Mouse (Mus musculus) cerebellum, postnatal 10 days (tissue): ENCODE measurements around the gene Methig1.
A peak's percentile ranks its signal among the peaks of the same experiment; 100 is the strongest.
"Not testable (repeated sequence)": the region's sequence is repeated elsewhere in the genome, so short reads cannot be mapped to it uniquely, and the experiment has no call there.

Source experiments
- DNase-seq, 2 experiments: peaks; one replicate each; pipeline ENCODE4 v3.0.0; 2021; ENCODE audit warnings: mixed read lengths in 2 of 2

Gene Methig1

DNA sequence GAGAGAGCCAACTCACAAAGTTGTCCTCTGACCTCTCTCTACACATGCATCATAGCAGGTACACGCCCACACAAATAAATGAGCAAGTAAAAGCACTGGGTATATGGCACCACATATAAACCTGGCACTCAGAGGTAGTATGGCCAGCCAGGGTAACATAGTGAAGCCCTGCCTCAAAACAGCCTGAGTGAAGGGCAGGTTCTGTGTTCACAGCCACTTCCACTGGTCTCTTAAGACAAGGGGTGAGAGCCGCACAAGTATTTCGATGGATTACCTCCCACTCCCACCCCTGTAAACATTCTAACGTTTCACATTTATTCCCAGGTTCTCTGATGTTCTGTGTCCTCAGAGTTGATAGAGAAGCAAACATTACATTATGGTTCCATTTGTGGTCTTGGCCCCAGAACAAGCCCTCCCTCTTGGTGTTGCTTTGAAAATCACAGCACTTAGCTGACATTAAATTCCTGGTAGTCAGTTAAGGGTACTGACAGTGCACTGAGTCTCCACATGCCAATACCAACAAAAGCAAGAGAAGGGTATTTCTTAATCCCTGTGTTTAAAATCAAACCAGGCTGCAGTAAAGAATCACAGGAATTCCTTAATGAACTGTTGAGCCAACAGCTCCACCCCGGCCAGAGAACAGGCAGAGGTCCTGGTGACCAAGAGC lies 11.5 kb upstream of the Methig1 start:
- DNase-seq, result not testable (repeated sequence)

DNA sequence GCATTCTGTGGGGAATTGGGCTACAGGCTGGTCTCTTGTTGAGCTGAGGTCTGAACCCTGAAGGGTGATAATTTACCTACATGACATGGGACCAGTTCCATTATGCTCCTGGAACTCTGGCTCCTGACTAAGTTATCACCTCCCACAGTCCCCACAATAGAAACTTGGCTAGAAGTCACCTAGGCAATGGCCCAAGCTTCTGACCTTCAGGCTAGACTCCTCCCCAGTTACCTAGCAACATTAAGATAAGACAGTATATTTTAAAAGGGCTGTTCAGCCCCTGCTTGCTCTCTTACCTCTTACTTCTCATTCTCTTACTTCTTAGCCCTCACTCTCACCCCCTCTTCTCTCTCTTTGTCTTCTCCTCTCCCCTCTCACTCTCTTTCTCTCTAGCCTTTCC lies 7.5 kb upstream of the Methig1 start:
- DNase-seq, result no peak

DNA sequence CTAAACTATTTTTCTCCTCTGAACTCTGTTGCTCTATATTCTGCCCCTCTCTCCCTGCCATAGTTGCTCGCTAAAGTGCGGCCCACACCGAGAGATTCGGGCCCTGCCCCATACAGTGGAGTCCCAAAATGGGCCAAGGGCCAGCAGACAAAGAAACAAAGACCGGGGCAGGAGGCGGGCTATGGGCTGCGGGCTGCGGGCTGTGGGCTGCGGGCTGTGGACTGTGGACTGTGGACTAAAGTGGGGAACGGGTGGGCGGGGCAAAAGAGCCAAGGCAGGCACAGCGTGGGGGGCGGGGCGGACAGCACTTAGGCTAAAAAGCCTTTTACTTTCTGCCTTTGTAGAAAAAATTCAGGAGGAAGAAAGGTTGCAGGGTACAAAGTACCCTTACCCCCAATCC lies 6.2 kb upstream of the Methig1 start:
- DNase-seq, result peak in 1 of 2 experiments; percentile 26

- DNase-seq, result no peak
Observed at GRCm38 (mm10) chr15:100349496-100349895, 3.5 kb upstream of the Methig1 start.

- DNase-seq, result peak; percentile 29 to 46
Observed at GRCm38 (mm10) chr15:100351501-100352060, 1.4 kb upstream of the Methig1 start.

GRCm38 (mm10) chr15:100353399-100353798 lies 450 bp downstream of the Methig1 start:
- not testable (repeated sequence) for DNase-seq

GRCm38 (mm10) chr15:100355876-100356275 lies 2.9 kb downstream of the Methig1 start:
- no peak for DNase-seq

DNA sequence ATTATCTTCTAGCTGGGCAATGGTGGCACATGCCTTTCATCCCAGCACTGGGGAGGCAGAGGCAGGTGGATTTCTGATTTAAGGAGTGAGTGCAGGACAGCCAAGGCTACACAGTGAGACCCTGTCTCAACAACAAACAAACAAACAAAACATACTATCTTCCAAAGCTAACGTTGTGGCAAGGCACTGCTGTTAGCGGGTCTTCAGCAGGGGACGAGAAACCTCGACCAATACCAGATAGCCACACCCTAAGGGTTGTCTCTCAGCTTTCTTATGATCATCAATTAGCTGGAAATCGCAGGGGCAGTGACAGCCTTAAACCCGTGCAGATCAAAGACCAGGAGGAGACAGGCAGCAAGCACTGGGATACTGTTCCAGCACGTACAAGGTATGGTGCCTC lies 11.3 kb downstream of the Methig1 start, which contains the start of gene Higd1c:
Gene Higd1c (plus strand): TSS at position 301 of the 400 bp plus-strand sequence.
- DNase-seq, result no peak

DNA sequence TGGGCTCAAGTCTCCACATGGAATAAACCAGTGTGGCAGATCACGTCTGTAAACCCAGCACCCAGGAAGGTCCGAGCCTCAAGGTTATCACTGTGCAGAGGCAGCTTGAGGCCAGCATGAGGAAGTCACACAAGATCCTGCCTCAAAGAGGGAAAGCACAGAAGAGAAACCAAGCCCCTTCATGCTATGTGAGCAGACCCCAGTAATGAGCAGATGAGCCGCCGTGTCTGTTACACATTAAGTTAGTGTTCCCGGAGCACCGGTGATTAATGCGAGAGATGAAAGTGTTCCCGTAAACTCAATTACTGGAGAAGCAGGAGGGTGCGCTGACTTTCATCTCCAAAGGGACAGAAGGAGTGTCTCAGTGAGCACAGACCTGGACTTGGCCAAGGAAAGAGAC lies 13.0 kb downstream of the Methig1 start:
- not testable (repeated sequence) for DNase-seq

DNA sequence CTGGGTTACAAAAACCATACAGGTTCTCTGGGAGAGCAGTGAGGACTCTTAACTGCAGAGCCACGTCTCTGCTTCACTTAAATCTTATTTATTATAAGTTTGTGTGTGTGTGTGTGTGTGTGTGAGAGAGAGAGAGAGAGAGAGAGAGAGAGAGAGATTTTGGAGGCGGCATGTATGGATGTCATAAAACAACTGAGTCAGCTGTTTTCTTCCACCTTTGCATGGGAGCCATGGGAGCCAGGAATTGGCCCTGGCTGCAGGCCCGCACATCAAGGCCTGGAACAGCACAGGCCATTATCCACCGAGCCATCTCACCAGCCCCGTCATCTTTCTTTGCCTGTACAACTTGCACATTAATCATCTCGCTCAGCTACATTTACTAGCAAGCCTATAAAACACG lies 14.2 kb downstream of the Methig1 start:
- DNase-seq, result no peak

DNA sequence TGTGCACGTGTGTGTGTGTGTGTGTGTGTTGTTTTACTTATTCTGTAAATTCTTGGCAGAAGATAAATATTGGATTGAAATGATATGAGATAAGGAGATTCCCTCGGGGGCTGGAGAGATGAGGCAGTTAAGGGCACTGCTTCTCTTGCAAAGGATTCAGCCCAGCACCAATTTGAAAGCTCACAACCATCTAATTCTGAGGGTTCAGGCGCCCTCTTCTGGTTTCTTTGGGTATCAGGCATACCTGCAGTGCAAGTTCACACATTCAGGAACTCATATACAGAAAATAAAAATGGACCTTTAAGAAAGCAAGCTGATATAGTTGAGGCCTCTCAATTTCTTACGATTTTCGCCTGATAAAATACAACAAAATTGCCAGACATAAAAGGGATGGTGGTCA lies 22.1 kb downstream of the Methig1 start:
- peak; percentile 85 to 91 for DNase-seq

GRCm38 (mm10) chr15:100377847-100378505 lies 25.0 kb downstream of the Methig1 start:
- peak; percentile 73 to 82 for DNase-seq

GRCm38 (mm10) chr15:100379658-100380057 lies 26.7 kb downstream of the Methig1 start:
- DNase-seq, result no peak

DNA sequence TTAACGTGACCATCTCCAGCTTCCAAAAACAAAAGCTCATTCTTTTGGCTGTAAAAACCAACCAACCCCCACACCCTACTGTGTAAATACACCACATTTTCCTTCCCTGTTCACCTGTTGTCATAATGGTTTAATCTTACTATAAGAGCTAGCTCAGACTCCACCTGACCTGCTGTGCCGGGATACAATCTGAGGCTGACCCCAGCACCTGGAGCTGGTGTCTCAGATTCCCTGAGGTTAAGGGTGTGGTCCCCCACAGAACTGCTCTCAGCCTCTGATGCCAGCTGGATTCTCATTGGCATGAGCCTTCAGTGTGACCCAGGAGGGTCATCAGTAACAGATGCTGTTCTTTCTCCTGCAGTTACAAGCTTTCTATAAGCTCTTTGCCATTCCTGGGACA lies 27.2 kb downstream of the Methig1 start:
- DNase-seq, result peak; percentile 24 to 31

- no peak for DNase-seq
Observed at GRCm38 (mm10) chr15:100385705-100386104, 32.8 kb downstream of the Methig1 start.

GRCm38 (mm10) chr15:100387544-100388223 lies 34.7 kb downstream of the Methig1 start:
- DNase-seq, result no peak

DNA sequence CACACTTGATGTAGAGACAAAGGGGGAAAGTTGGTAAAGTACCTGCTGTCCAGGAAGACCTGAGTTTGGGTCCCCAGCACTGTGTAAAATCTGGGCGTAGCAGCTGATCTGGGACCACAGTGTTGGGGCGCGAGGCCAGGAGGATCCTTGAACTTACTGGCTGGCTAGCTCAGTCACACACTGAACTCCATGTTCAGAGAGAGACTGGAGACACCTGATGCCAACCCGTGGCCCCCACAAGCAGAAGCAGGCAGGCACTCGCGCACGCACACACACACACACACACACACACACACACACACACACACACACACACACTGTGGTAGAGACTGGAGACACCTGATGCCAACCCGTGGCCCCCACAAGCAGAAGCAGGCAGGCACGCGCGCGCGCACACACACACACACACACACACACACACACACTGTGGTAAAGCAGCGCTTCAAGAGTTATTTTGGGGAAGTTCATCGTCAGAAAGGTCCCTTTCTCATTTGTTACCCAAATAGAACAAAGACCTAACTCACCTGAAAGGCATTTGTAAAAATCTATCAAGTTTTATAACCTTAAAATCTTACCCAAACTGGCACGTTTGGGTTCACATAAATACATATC lies 35.4 kb downstream of the Methig1 start:
- peak in 1 of 2 experiments; percentile 17 for DNase-seq

DNA sequence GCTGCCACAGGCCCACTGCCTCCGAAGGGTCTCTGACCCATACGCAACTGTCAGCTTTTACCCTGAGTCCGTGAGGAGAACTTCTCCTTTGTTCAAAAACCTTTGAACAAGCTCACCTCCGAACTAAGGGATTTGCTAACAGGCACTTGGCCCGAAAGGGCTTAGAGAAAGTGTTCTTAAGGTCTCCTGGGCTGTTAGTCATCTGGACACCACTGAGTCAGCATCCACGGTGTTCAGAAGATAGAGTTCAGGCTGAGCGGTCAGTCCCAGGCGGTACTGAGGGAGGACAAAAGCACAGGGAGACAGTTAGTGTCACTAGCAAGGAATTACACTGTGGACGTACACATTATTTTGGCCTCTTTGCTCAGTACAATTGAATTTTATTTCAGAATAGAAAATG lies 35.9 kb downstream of the Methig1 start:
- DNase-seq, result no peak

- DNase-seq, result no peak
Observed at GRCm38 (mm10) chr15:100391066-100391465, 38.1 kb downstream of the Methig1 start.

- DNase-seq, result no peak
Observed at GRCm38 (mm10) chr15:100391599-100391998, 38.6 kb downstream of the Methig1 start.

GRCm38 (mm10) chr15:100393016-100393415 lies 40.1 kb downstream of the Methig1 start:
- no peak for DNase-seq

GRCm38 (mm10) chr15:100395561-100395960 lies 42.6 kb downstream of the Methig1 start:
- DNase-seq, result no peak
